Mouse (Mus musculus): ENCODE measurements around the gene Inhbb. TPM values are rescaled to one million over a fixed set of nuclear protein-coding genes. Genes with fewer than 3 reads are reported as not detected.

The Inhbb gene
- polyA plus RNA-seq, 1 experiment, result 6.8 TPM

DNA sequence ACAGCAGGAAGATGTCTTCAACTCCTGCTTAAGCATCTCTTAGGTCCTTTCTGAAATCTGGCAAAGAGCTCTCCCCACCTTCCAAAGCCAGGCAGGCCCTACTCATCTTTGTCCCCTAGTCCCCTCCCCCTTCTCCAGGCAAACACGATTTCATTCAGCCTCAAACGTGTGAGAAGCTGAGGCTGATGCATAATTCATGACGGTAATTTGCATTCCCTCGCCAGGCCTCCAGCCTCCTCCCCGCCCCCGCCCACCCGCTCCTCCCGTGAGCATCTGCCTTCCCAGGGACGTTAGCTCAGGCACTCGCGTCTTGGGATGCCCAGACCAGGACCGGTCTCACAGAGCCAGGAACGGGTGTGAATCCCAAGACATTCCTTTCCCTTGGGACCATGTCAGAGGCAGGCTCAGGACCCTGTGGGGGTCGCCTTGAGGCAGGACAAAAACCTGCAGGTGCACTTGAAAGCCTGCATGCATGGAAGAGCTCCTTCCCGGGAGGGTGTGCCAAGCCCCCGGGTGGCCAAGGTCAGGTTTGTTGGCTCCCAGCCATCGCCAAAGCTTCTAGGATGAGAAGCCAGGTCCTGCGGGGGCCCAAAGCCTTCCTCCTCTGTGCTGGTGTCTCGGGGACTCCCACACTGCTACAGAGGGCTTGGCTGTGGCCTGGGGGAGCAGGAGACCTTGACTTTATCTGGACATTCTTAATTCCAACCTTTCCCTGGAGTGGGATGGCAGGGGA, 33.2 kb downstream of the Inhbb start:
- TF ChIP-seq CTCF (IDR thresholded peaks at IDR 0.05; ENCODE audit: insufficient read depth, low read length) (no peak), POLR2A (IDR thresholded peaks at IDR 0.05; ENCODE audit: borderline replicate concordance, extremely low read depth, low read depth, low read length) (no peak)
- 18% methylated on average over 19 of the region's 19 CpGs for WGBS
- DNase-seq, result no peak

DNA sequence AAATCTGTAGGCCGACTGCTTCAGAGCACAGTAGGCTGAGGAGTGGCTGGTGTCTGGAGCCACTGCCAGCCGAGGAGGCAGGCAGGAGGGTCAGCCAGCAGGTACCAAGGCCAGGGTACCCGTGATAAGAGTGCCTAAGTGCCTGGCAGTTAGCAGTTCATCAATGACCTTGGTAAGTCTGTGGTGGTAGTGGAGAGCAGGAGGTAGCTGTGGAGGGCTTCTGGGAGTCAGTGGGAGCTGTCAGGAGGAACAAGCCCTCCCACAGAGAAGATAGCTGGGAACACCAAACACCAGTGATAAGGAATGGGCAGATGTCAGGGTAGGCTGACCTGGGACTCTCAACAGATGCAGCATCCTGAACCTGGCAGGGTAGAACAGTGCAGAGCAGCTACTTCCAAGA, 35.7 kb downstream of the Inhbb start:
- TF ChIP-seq CTCF (IDR thresholded peaks at IDR 0.05; ENCODE audit: insufficient read depth, low read length), result no peak
- no peak for TF ChIP-seq POLR2A (IDR thresholded peaks at IDR 0.05; ENCODE audit: borderline replicate concordance, extremely low read depth, low read depth, low read length)
- DNase-seq, result no peak
- H3K4me3 ChIP-seq (replicated peaks; ENCODE audit: extremely low read depth, low read depth, low read length), result no peak overlapping the region
- WGBS, result 72% methylated on average over 3 of the region's 3 CpGs
- no peaks in the 10 kb centered on the region for H3K4me1 ChIP-seq (ENCODE audit: control insufficient read depth, insufficient read depth, low read length)

More for the DNA sequence above, 33.2 kb downstream of the Inhbb start:
- Histone ChIP-seq H3K4me1 (ENCODE audit: control insufficient read depth, insufficient read depth, low read length) (no peaks in the 10 kb centered on the region), H3K4me3 (replicated peaks; ENCODE audit: extremely low read depth, low read depth, low read length) (no peak overlapping the region)

DNA sequence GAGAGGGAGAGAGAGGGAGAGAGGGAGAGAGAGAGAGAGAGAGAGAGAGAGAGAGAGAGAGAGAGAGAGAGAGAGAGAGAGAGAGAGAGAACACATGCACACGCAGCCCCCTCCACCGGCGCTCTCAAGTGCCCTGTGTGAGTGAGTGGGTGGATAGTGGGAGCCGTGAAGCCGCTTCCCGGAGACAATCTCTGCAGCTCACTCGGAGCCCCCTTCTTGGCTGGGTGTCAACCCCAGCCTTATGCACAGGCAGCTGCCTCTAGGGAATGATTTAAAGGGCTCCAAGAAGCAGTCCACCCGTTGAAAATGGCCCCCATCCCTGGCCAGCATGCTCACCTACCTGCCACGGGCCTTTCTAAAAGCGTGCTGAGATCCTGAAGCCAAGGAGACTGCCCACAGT, 38.1 kb downstream of the Inhbb start:
- Histone ChIP-seq H3K4me3 (replicated peaks; ENCODE audit: extremely low read depth, low read depth, low read length) (no peak overlapping the region), H3K4me1 (ENCODE audit: control insufficient read depth, insufficient read depth, low read length) (no peaks in the 10 kb centered on the region)
- WGBS, result 66% methylated on average over 10 of the region's 10 CpGs
- no peak for DNase-seq
- TF ChIP-seq POLR2A (IDR thresholded peaks at IDR 0.05; ENCODE audit: borderline replicate concordance, extremely low read depth, low read depth, low read length), result no peak
- TF ChIP-seq CTCF (IDR thresholded peaks at IDR 0.05; ENCODE audit: insufficient read depth, low read length), result no peak

DNA sequence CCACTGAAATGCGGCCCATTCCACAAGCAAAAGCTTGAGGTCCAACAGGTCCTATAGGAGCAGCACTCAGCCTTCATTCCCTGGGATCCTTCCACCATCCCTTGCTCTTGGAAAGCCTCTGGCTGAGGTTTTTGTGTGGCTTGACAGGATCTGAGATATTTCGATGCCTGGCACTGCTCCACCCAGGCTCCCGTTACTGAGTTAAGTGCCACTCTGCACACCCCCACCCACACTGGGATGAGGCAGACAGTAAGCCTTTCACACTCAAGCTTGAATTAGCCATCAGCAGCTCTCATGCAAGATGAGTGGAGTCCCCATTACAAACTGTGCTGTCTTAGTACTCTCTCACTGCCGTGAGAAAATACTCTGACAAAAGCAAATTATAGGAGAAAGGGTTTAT, 41.4 kb downstream of the Inhbb start:
- Histone ChIP-seq H3K4me1 (ENCODE audit: control insufficient read depth, insufficient read depth, low read length) (no peaks in the 10 kb centered on the region), H3K4me3 (replicated peaks; ENCODE audit: extremely low read depth, low read depth, low read length) (no peak overlapping the region)
- no peak for DNase-seq
- TF ChIP-seq CTCF (IDR thresholded peaks at IDR 0.05; ENCODE audit: insufficient read depth, low read length) (no peak), POLR2A (IDR thresholded peaks at IDR 0.05; ENCODE audit: borderline replicate concordance, extremely low read depth, low read depth, low read length) (no peak)
- 84% methylated on average over 4 of the region's 4 CpGs for WGBS

DNA sequence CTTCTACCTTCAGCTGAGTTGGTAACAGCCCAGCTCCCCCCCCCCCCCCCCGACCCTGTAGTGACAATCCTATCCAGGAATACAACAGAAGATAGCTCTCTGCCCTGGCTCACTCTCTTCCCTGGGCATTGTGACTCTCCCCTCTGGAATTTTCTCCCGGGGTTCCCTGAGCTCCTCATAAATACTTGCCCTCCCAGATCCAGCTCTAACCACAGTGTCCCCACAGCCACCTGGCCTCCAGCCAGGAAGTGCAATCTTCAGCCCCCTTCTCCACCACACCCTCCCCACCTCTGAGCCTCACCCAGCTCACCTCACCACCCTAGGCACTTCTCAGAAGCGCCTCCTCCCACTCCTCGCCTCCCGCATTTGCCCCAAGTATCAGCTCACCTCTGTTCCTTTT, 46.7 kb downstream of the Inhbb start:
- WGBS, result 61% methylated on average over 5 of the region's 5 CpGs
- Histone ChIP-seq H3K4me3 (replicated peaks; ENCODE audit: extremely low read depth, low read depth, low read length) (no peak overlapping the region), H3K4me1 (ENCODE audit: control insufficient read depth, insufficient read depth, low read length) (no peaks in the 10 kb centered on the region)
- DNase-seq, result no peak
- TF ChIP-seq POLR2A (IDR thresholded peaks at IDR 0.05; ENCODE audit: borderline replicate concordance, extremely low read depth, low read depth, low read length) (no peak), CTCF (IDR thresholded peaks at IDR 0.05; ENCODE audit: insufficient read depth, low read length) (no peak)

DNA sequence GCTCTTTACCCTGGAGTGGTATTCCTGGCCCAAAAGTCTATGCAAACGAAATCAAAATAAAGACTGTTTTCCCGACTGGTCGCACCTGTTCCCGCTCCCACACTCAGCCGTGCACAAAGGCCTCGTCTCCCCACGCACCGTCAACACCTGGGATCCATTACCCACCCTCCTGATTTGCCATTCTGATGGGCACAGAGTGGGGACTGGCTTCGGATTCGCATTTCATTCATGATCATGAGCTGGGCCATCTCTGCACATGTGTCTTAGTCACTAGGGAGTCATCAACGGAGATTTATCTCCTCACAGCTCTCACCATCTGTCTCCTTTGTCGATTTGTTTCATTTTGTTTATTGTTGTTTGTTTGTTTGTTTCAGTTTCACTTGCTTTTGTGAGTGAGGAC, 54.5 kb downstream of the Inhbb start:
- 78% methylated on average over 12 of the region's 12 CpGs for WGBS
- no peak for TF ChIP-seq CTCF (IDR thresholded peaks at IDR 0.05; ENCODE audit: insufficient read depth, low read length)
- no peak for TF ChIP-seq POLR2A (IDR thresholded peaks at IDR 0.05; ENCODE audit: borderline replicate concordance, extremely low read depth, low read depth, low read length)
- Histone ChIP-seq H3K4me3 (replicated peaks; ENCODE audit: extremely low read depth, low read depth, low read length) (no peak overlapping the region), H3K4me1 (ENCODE audit: control insufficient read depth, insufficient read depth, low read length) (no peaks in the 10 kb centered on the region)
- no peak for DNase-seq

DNA sequence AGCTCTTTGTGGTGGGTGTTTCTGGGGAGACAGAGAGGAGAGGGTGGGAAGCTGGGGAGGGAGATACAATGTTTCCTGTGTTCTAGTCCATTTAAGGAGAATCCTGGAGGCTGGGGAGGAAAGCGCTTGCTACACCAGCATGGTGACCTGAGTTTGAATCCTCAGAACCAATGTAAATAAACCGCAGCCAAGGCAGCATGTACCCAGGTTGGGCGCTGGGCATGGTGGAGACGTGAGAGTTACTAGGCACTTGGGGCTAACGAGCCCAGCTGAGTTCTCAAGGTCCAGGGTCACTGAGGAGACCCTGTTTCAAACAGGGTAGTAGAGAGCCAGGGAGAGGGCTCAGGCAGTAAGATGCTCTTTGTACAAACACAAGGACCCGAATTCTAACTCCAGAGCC, 55.7 kb downstream of the Inhbb start:
- TF ChIP-seq POLR2A (IDR thresholded peaks at IDR 0.05; ENCODE audit: borderline replicate concordance, extremely low read depth, low read depth, low read length) (no peak), CTCF (IDR thresholded peaks at IDR 0.05; ENCODE audit: insufficient read depth, low read length) (no peak)
- WGBS, result 63% methylated on average over 6 of the region's 6 CpGs
- H3K4me1 ChIP-seq (ENCODE audit: control insufficient read depth, insufficient read depth, low read length), result no peaks in the 10 kb centered on the region
- no peak overlapping the region for H3K4me3 ChIP-seq (replicated peaks; ENCODE audit: extremely low read depth, low read depth, low read length)
- no peak for DNase-seq

Other genes starting within 250 kb of the Inhbb start
- 47.9 and 54.1 TPM in 2 replicates for gene Ralb, start 82.5 kb upstream of the Inhbb start, polyA plus RNA-seq (2012; rRNA removed)
- 20.6 and 29.5 TPM in 2 replicates for gene Tmem185b, start 103.9 kb upstream of the Inhbb start, polyA plus RNA-seq (2012; rRNA removed)
- 15.8 and 28.0 TPM in 2 replicates for gene Epb41l5, start 226.8 kb upstream of the Inhbb start, polyA plus RNA-seq (2012; rRNA removed)

Data from lung, adult 2 months (tissue).